In the genomic region with DNA sequence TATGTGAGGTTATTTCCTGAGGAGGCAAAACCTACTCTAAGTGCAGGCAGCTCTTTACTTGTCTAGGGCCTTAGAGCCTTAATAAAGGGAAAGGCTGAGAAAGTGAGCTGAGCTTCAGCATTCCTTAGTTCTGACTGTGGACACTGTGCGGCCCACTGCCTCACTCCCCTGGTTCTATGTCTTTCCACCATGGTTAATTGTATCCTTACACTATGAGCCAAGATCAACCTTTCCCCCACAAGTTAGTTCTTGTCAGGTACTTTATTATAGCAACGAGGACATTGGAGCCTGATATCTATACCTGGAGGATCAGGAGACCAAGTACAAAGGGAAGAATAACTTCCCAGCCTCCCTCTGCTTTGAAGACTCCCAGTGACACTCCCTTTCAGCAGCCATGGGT, we compare ENCODE assay signal across 16 mouse cellular contexts.
DNase-seq lines count a peak whose midpoint lies in the region; ATAC-seq and TF ChIP-seq lines count a peak whose summit lies in the region.
"Had no signal": no experiment of that assay in that cellular context is flagged by ENCODE, and none has a peak within 500 bp of the region (broad histone marks: within the 10 kb centered on the region; RNA-seq: fewer than 3 reads in every experiment).

No protein-coding gene starts in this region.

- TF ChIP-seq POLR2A in heart, adult 2 months (IDR thresholded peaks at IDR 0.05; ENCODE audit: insufficient read depth, low read depth, low read length): no peak
- TF ChIP-seq POLR2A in kidney, adult 2 months (IDR thresholded peaks at IDR 0.05; ENCODE audit: low read depth, low read length): no peak

- H3K9ac ChIP-seq in heart, adult 2 months (ENCODE audit: low read depth, low read length): no peak overlapping the region
- no peak overlapping the region for H3K9ac ChIP-seq in heart, embryonic 16.5 days (ENCODE audit: low read length)
- no peak overlapping the region for H3K9ac ChIP-seq in kidney, embryonic 16.5 days (replicated peaks; ENCODE audit: low read length)
- no peak overlapping the region for H3K9ac ChIP-seq in hindbrain, embryonic 16.5 days (ENCODE audit: low read depth, low read length)
- H3K9ac ChIP-seq: embryonic facial prominence, embryonic 12.5 days; forebrain, embryonic 15.5 days; hindbrain, embryonic 13.5 days had no signal

- no peak for ATAC-seq in heart, embryonic 16.5 days (replicated peaks; ENCODE audit: extremely low read depth, insufficient read depth, low FRiP score)
- ATAC-seq in kidney, embryonic 16.5 days (ENCODE audit: low FRiP score, low TSS enrichment): 0 out of 2 replicates have a peak, but pooled peaks have one; percentile 57
- ATAC-seq in hindbrain, embryonic 16.5 days: no peak
- ATAC-seq: forebrain, embryonic 15.5 days had no signal

- H3K27ac ChIP-seq in heart, adult 2 months: peak overlapping the region; percentile 58
- peak overlapping the region; percentile 70 for H3K27ac ChIP-seq in heart, embryonic 16.5 days (ENCODE audit: low read length)
- H3K27ac ChIP-seq in kidney, embryonic 16.5 days (ENCODE audit: low read length): no peak overlapping the region
- no peak overlapping the region for H3K27ac ChIP-seq in kidney, adult 2 months (ENCODE audit: insufficient read depth, low read depth, low read length)
- no peak overlapping the region for H3K27ac ChIP-seq in hindbrain, embryonic 16.5 days (ENCODE audit: low read depth, low read length)
- H3K27ac ChIP-seq: embryonic facial prominence, embryonic 12.5 days; forebrain, embryonic 15.5 days; hindbrain, embryonic 13.5 days had no signal

- peaks cover 3% of the 10 kb centered on the region; the same call in 1 of the 2 replicates for H3K4me1 ChIP-seq in heart, adult 2 months (ENCODE audit: control insufficient read depth, insufficient read depth, low read length)
- H3K4me1 ChIP-seq in heart, embryonic 16.5 days (ENCODE audit: control insufficient read depth, insufficient read depth, low read length): peaks cover 23% of the 10 kb centered on the region
- H3K4me1 ChIP-seq in kidney, embryonic 16.5 days (ENCODE audit: insufficient read depth, low read length): no peaks in the 10 kb centered on the region
- H3K4me1 ChIP-seq in kidney, adult 2 months (ENCODE audit: control insufficient read depth, insufficient read depth, low read length): peaks cover 5% of the 10 kb centered on the region
- no peaks in the 10 kb centered on the region for H3K4me1 ChIP-seq in hindbrain, embryonic 16.5 days (ENCODE audit: control insufficient read depth, insufficient read depth, low read depth, low read length)
- H3K4me1 ChIP-seq: embryonic facial prominence, embryonic 12.5 days; forebrain, embryonic 15.5 days; hindbrain, embryonic 13.5 days had no signal

- TF ChIP-seq CTCF in heart, adult 2 months (IDR thresholded peaks at IDR 0.05): no peak
- no peak for TF ChIP-seq CTCF in kidney, adult 2 months (conservative IDR thresholded peaks at IDR 0.05; ENCODE audit: insufficient read depth, insufficient read length, low read depth, low read length)

- no peak for TF ChIP-seq EP300 in heart, adult 2 months (IDR thresholded peaks at IDR 0.05; ENCODE audit: insufficient read depth, low read depth, low read length)

- no peaks in the 10 kb centered on the region for H3K79me2 ChIP-seq in heart, adult 2 months (replicated peaks; ENCODE audit: control insufficient read depth, insufficient read depth, low read length)

- no peaks in the 10 kb centered on the region for H3K27me3 ChIP-seq in heart, adult 2 months (ENCODE audit: control insufficient read depth, insufficient read depth, low read length)
- no peaks in the 10 kb centered on the region for H3K27me3 ChIP-seq in heart, embryonic 16.5 days (ENCODE audit: control insufficient read depth, insufficient read depth, low read length)
- H3K27me3 ChIP-seq in kidney, embryonic 16.5 days (ENCODE audit: insufficient read depth, low read length): no peaks in the 10 kb centered on the region
- H3K27me3 ChIP-seq in kidney, adult 2 months (replicated peaks; ENCODE audit: control insufficient read depth, insufficient read depth, low read length): no peaks in the 10 kb centered on the region
- no peaks in the 10 kb centered on the region for H3K27me3 ChIP-seq in hindbrain, embryonic 16.5 days (replicated peaks; ENCODE audit: control insufficient read depth, insufficient read depth, low read length)
- H3K27me3 ChIP-seq: embryonic facial prominence, embryonic 12.5 days; forebrain, embryonic 15.5 days; hindbrain, embryonic 13.5 days had no signal

- H3K9me3 ChIP-seq in heart, embryonic 16.5 days (replicated peaks; ENCODE audit: control insufficient read depth, low read length): no peaks in the 10 kb centered on the region
- H3K9me3 ChIP-seq in kidney, embryonic 16.5 days (ENCODE audit: low read length): no peaks in the 10 kb centered on the region
- H3K9me3 ChIP-seq in hindbrain, embryonic 16.5 days (ENCODE audit: control insufficient read depth, low read length): no peaks in the 10 kb centered on the region
- H3K9me3 ChIP-seq: embryonic facial prominence, embryonic 12.5 days; forebrain, embryonic 15.5 days; hindbrain, embryonic 13.5 days had no signal

- WGBS in heart, adult 2 months: 90% methylated on average over 2 of the region's 2 CpGs
- WGBS in heart, embryonic 16.5 days: 72% methylated on average over 2 of the region's 2 CpGs
- 52% methylated on average over 2 of the region's 2 CpGs for WGBS in kidney, embryonic 16.5 days
- WGBS in kidney, adult 2 months: 86% methylated on average over 2 of the region's 2 CpGs
- WGBS in hindbrain, embryonic 16.5 days: 75% methylated on average over 2 of the region's 2 CpGs

- intact Hi-C loops in heart, adult 2 months (cut with DNase I): no loop called here
- intact Hi-C loops in heart, postnatal 14 days (cut with DNase I): no loop called here

- no peak overlapping the region for H3K4me3 ChIP-seq in heart, adult 2 months
- no peak overlapping the region for H3K4me3 ChIP-seq in heart, embryonic 16.5 days (ENCODE audit: low read length)
- H3K4me3 ChIP-seq in kidney, embryonic 16.5 days (ENCODE audit: low read length): no peak overlapping the region
- H3K4me3 ChIP-seq in kidney, adult 2 months (ENCODE audit: insufficient read depth, low read depth, low read length): no peak overlapping the region
- H3K4me3 ChIP-seq in hindbrain, embryonic 16.5 days (ENCODE audit: low read length): no peak overlapping the region
- H3K4me3 ChIP-seq: embryonic facial prominence, embryonic 12.5 days; forebrain, embryonic 15.5 days; hindbrain, embryonic 13.5 days had no signal

- H3K36me3 ChIP-seq in heart, adult 2 months (ENCODE audit: control insufficient read depth, insufficient read depth, low read length): no peaks in the 10 kb centered on the region
- no peaks in the 10 kb centered on the region for H3K36me3 ChIP-seq in heart, embryonic 16.5 days (ENCODE audit: control insufficient read depth, insufficient read depth)
- no peaks in the 10 kb centered on the region for H3K36me3 ChIP-seq in kidney, embryonic 16.5 days (ENCODE audit: insufficient read depth, low read length)
- no peaks in the 10 kb centered on the region for H3K36me3 ChIP-seq in kidney, adult 2 months (ENCODE audit: control insufficient read depth, insufficient read depth, low read length)
- no peaks in the 10 kb centered on the region for H3K36me3 ChIP-seq in hindbrain, embryonic 16.5 days (ENCODE audit: control insufficient read depth, insufficient read depth, low read length)
- H3K36me3 ChIP-seq: embryonic facial prominence, embryonic 12.5 days; forebrain, embryonic 15.5 days; hindbrain, embryonic 13.5 days had no signal

- H3K4me2 ChIP-seq in heart, embryonic 16.5 days (ENCODE audit: low read depth, low read length): no peak overlapping the region
- H3K4me2 ChIP-seq in kidney, embryonic 16.5 days (replicated peaks; ENCODE audit: low read depth, low read length): no peak overlapping the region
- H3K4me2 ChIP-seq in hindbrain, embryonic 16.5 days (ENCODE audit: low read length): no peak overlapping the region
- H3K4me2 ChIP-seq: embryonic facial prominence, embryonic 12.5 days; forebrain, embryonic 15.5 days; hindbrain, embryonic 13.5 days had no signal

- no peak for DNase-seq in heart, adult 2 months
- DNase-seq in heart, adult 18-20 months: no peak
- DNase-seq in heart, postnatal 14 days: no peak
- DNase-seq in kidney, adult 2 months: no peak
- DNase-seq: adrenal gland, postnatal 10 days; cerebellum, adult 11 months; cerebellum, adult 9-10 months; cerebellum, postnatal 25 days; gastrocnemius, postnatal 36 days; kidney, adult 11 months had no signal

Comparison
In these comparisons a context has a peak if more than half of its experiments do, and no peak if none do; other contexts are left out.
1. H3K27ac ChIP-seq: peak in heart, adult 2 months (single experiment) and heart, embryonic 16.5 days (single experiment); none in kidney, embryonic 16.5 days (single experiment), kidney, adult 2 months (single experiment) and hindbrain, embryonic 16.5 days (single experiment).